Mouse (Mus musculus) olfactory bulb, adult 2 months (tissue): ENCODE measurements around the gene Gab2.

Source experiments
- CTCF ChIP-seq: fragments of 200-500 bp; IDR thresholded peaks from 2 replicates; pipeline ENCODE4 v1.5.1; 2012; ENCODE audit warnings: low read depth, mild to moderate bottlenecking, low read length, moderate library complexity; ENCODE audit not compliant: insufficient read depth
- POLR2A ChIP-seq: fragments of 200-500 bp; IDR thresholded peaks from 2 replicates; pipeline ENCODE4 v1.6.1; 2012; ENCODE audit warnings: mild to moderate bottlenecking, low read depth, low read length, moderate library complexity; ENCODE audit not compliant: insufficient read depth

DNA sequence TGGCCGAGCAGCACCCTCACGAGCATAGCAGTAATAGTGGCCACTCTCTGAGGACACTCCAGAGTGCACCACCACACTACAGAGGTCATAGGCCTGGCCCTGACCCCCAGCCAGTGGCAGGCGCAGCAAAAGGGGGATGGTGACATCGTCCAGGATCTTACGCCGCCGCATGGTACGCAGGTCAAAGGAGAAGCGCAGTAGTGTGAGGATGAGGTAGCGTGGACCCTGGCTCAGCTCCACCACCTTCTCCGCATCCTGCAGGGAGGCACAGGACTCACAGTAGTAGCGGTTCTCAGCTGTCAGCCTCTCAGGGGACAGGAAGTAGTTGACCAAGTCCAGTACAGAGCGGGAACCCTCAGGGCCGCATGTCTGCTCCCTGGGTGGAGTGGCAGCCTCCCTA lies 230.2 kb downstream of the Gab2 start:
- TF ChIP-seq CTCF (no peak), POLR2A (no peak)
